Mouse (Mus musculus) heart, adult 2 months (tissue): ENCODE measurements around the gene Snx22.

Source experiments
- CTCF ChIP-seq: fragments of 200-600 bp; IDR thresholded peaks from 2 replicates; pipeline ENCODE4 v1.8.1; 2022; ENCODE audit warnings: antibody characterized with exemption, mild to moderate bottlenecking, moderate library complexity
- POLR2A ChIP-seq: fragments of 200-500 bp; IDR thresholded peaks from 2 replicates; pipeline ENCODE4 v1.6.1; 2011; ENCODE audit warnings: mild to moderate bottlenecking, low read depth, low read length, control low read depth; ENCODE audit not compliant: insufficient read depth

- TF ChIP-seq CTCF (no peak), POLR2A (no peak)
Measured at GRCm38 (mm10) chr9:66040801-66041200, 28.7 kb downstream of the Snx22 start.
